Mouse (Mus musculus): ENCODE data around the gene H2-K1. TPM values are rescaled to one million over a fixed set of nuclear protein-coding genes. Genes with fewer than 3 reads are reported as not detected.
A peak's percentile ranks its signal among the peaks of the same experiment; 100 is the strongest.

The H2-K1 gene
- polyA plus RNA-seq, 1 experiment = not detected

DNA sequence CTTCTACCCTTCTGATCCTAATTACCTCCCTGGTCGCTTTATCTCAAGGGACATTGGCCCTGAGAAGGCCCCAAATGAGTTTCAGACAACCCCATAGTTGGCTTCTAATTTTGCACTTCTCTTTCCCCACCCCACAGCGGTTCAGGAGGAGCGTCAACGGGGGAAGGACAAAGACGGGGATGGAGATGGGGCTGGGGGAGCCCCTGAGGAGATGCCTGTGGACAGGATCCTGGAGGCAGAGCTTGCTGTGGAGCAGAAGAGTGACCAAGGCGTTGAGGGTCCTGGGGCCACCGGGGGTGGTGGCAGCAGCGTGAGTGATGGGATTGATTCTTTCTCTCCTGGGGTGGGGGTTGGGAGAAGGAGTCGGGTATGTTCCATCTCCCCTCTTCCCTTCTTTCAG lies 35.4 kb upstream of the H2-K1 start:
- H3K27ac ChIP-seq (ENCODE audit: insufficient read depth, low read depth, low read length) = no peak overlapping the region
- no peak overlapping the region for H3K4me3 ChIP-seq (ENCODE audit: insufficient read depth, low read depth, low read length)
- TF ChIP-seq CTCF (IDR thresholded peaks at IDR 0.05; ENCODE audit: insufficient read depth, low read depth, low read length) (no peak), POLR2A (IDR thresholded peaks at IDR 0.05; ENCODE audit: insufficient read depth, low read depth, low read length) (no peak)
- WGBS = 85% methylated on average over 9 of the region's 9 CpGs
- peaks cover 50% of the 10 kb centered on the region for H3K4me1 ChIP-seq (ENCODE audit: control insufficient read depth, insufficient read depth, low read length)

DNA sequence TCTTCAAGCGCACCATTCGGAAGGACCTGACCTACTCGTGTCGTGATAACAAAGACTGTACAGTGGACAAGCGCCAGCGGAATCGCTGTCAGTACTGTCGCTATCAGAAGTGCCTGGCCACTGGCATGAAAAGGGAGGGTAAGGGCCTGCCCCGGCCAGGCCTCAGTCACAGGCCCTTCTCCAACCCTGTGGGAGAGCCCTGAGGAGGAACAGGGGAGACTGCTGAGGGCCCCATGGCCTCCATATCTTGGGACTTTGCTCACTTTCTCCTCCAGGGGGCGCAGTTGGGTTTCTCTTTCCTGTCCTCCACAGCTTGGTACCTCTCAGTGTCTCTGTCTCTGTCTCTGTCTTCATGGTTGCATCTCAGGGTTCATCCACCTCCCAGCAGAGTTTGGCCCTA lies 33.9 kb upstream of the H2-K1 start:
- WGBS = 68% methylated on average over 10 of the region's 10 CpGs
- no peak overlapping the region for H3K4me3 ChIP-seq (ENCODE audit: insufficient read depth, low read depth, low read length)
- H3K27ac ChIP-seq (ENCODE audit: insufficient read depth, low read depth, low read length) = no peak overlapping the region
- peaks cover 51% of the 10 kb centered on the region for H3K4me1 ChIP-seq (ENCODE audit: control insufficient read depth, insufficient read depth, low read length)
- TF ChIP-seq POLR2A (IDR thresholded peaks at IDR 0.05; ENCODE audit: insufficient read depth, low read depth, low read length) (no peak), CTCF (IDR thresholded peaks at IDR 0.05; ENCODE audit: insufficient read depth, low read depth, low read length) (peak; percentile 75)

DNA sequence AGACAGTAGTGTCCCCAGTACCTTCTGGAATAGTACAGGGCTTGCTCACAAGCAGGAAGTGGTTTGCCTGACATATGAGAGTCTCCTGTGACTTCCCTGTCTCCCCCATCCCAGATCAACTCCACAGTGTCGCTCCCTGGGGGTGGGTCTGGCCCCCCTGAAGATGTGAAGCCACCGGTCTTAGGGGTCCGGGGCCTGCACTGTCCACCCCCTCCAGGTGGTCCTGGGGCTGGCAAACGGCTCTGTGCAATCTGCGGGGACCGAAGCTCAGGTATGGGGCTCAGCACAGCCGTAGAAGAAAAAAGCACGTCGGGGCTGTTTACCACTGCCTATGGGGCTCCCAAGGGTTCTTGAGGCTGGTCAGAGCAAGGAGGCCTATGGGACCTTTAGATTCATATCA lies 33.3 kb upstream of the H2-K1 start:
- Histone ChIP-seq H3K4me3 (ENCODE audit: insufficient read depth, low read depth, low read length) (no peak overlapping the region), H3K27ac (ENCODE audit: insufficient read depth, low read depth, low read length) (no peak overlapping the region), H3K4me1 (ENCODE audit: control insufficient read depth, insufficient read depth, low read length) (peaks cover 50% of the 10 kb centered on the region)
- TF ChIP-seq POLR2A (IDR thresholded peaks at IDR 0.05; ENCODE audit: insufficient read depth, low read depth, low read length) (no peak), CTCF (IDR thresholded peaks at IDR 0.05; ENCODE audit: insufficient read depth, low read depth, low read length) (no peak)
- WGBS = 90% methylated on average over 9 of the region's 9 CpGs

DNA sequence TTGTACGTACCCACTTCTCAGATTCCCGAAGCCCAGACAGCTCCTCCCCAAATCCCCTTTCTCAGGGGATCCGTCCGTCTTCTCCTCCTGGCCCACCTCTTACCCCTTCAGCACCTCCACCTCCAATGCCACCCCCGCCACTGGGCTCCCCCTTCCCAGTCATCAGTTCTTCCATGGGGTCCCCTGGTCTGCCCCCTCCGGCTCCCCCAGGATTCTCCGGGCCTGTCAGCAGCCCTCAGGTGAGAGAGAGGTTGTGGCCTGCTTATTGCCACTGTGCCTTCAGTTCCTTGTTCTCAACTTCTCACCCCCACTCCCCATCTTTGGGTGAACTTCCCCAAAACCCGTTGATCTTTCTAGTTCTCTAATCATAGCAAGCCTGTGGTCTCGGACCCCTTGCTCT lies 32.7 kb upstream of the H2-K1 start:
- Histone ChIP-seq H3K4me1 (ENCODE audit: control insufficient read depth, insufficient read depth, low read length) (peaks cover 49% of the 10 kb centered on the region), H3K4me3 (ENCODE audit: insufficient read depth, low read depth, low read length) (peak overlapping the region; percentile 59), H3K27ac (ENCODE audit: insufficient read depth, low read depth, low read length) (no peak overlapping the region)
- 49% methylated on average over 9 of the region's 9 CpGs for WGBS
- TF ChIP-seq POLR2A (IDR thresholded peaks at IDR 0.05; ENCODE audit: insufficient read depth, low read depth, low read length) (no peak), CTCF (IDR thresholded peaks at IDR 0.05; ENCODE audit: insufficient read depth, low read depth, low read length) (no peak)

DNA sequence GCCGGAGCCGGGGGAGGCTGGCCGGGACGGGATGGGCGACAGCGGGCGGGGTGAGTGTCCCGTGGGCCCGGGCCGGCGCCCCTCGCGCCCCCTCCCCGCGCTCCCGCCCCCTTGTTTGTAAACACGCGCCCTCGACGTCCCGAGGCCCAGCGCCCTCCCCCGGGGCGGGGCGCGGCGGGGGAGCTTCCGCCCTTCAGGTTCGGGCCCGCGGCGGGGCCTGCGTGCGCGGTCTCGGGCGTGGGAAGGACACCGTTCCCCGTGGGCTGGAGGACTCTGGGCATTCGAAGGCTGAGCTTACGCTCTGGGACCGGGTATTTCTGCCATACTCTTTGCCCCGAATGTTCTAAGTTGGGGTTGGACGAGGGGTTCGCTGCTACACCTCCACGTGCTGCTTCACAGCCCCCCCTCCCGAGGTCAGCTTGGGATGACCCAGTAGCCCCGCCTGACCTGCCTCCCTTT lies 32.1 kb upstream of the H2-K1 start:
- under 1% methylated on average over 43 of the region's 48 CpGs for WGBS
- Histone ChIP-seq H3K4me3 (ENCODE audit: insufficient read depth, low read depth, low read length) (peak overlapping the region; percentile 59), H3K27ac (ENCODE audit: insufficient read depth, low read depth, low read length) (peak overlapping the region; percentile 36; the same call in 1 of the 2 replicates), H3K4me1 (ENCODE audit: control insufficient read depth, insufficient read depth, low read length) (peaks cover 47% of the 10 kb centered on the region)
- no peak for TF ChIP-seq POLR2A (IDR thresholded peaks at IDR 0.05; ENCODE audit: insufficient read depth, low read depth, low read length)
- no peak for TF ChIP-seq CTCF (IDR thresholded peaks at IDR 0.05; ENCODE audit: insufficient read depth, low read depth, low read length)

DNA sequence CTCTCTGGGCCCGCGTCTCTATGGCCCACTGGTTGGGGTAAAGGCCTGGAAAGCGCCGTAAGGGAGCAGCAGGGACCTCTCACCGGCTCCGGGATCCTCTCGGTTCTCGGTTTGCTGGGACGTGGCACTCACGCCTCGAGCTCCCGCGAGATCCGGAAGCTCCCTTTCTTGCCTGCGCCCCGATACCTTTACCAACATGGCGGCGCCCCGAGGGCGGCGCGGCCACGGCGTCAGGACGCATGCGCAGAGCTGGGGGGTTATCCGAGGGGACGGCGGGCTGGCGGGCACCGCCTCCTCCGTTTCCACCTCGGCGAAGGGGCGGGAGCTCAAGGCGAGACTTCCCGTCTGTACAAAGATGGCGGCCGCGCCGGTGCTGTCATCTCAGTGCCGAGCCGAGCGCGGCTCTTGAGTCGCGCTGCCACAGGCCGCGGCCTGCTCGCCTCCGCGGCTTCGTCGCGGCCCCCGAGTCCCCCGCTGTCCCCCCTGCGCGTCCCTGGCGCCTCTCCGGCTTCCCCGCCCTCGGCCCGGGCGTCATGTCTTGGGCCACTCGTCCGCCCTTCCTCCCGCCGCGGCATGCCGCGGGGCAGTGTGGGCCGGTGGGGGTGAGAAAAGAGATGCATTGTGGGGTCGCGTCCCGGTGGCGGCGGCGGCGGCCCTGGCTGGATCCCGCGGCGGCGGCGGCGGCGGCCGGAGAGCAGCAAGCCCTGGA lies 31.5 kb upstream of the H2-K1 start, which contains the start of the genes Slc39a7 and Rxrb:
Gene Slc39a7, minus strand, starts transcription at position 218 of the 709 bp plus-strand sequence.
Gene Rxrb, plus strand, starts transcription at position 348 of the 709 bp plus-strand sequence.
- H3K4me1 ChIP-seq (ENCODE audit: control insufficient read depth, insufficient read depth, low read length) = peaks cover 50% of the 10 kb centered on the region
- peak; percentile 51 for TF ChIP-seq POLR2A (IDR thresholded peaks at IDR 0.05; ENCODE audit: insufficient read depth, low read depth, low read length)
- no peak for TF ChIP-seq CTCF (IDR thresholded peaks at IDR 0.05; ENCODE audit: insufficient read depth, low read depth, low read length)
- H3K27ac ChIP-seq (ENCODE audit: insufficient read depth, low read depth, low read length) = peak within 1 kb of the TSS; percentile 36; the same call in 1 of the 2 replicates
- H3K4me3 ChIP-seq (ENCODE audit: insufficient read depth, low read depth, low read length) = peak within 1 kb of the TSS; percentile 59
- under 1% methylated on average over 83 of the region's 88 CpGs for WGBS

DNA sequence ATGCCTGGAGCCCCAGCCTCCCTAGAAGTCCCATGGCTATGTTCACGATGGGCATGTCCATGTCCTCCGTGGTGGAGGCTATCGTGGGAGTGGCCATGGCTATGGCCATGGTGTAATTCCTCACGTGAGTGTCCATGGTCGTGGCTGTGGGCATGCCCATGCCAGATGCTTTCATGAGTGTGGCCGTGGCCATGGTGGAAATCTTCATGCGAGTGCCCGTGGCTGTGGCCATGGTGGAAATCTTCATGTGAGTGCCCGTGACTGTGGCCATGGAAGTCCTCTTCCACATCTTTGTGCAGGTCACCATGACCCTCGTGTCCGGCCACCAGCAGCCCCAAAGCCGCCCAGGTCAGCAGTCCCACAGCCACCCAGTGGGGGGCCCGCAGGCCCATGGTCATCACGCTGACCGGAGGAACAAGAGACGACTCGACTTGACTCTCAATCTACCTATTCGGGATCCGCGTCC lies 30.7 kb upstream of the H2-K1 start:
- peaks cover 55% of the 10 kb centered on the region for H3K4me1 ChIP-seq (ENCODE audit: control insufficient read depth, insufficient read depth, low read length)
- H3K27ac ChIP-seq (ENCODE audit: insufficient read depth, low read depth, low read length) = no peak overlapping the region
- WGBS = 3% methylated on average over 20 of the region's 20 CpGs
- peak overlapping the region; percentile 59 for H3K4me3 ChIP-seq (ENCODE audit: insufficient read depth, low read depth, low read length)
- TF ChIP-seq CTCF (IDR thresholded peaks at IDR 0.05; ENCODE audit: insufficient read depth, low read depth, low read length) (no peak), POLR2A (IDR thresholded peaks at IDR 0.05; ENCODE audit: insufficient read depth, low read depth, low read length) (no peak)

DNA sequence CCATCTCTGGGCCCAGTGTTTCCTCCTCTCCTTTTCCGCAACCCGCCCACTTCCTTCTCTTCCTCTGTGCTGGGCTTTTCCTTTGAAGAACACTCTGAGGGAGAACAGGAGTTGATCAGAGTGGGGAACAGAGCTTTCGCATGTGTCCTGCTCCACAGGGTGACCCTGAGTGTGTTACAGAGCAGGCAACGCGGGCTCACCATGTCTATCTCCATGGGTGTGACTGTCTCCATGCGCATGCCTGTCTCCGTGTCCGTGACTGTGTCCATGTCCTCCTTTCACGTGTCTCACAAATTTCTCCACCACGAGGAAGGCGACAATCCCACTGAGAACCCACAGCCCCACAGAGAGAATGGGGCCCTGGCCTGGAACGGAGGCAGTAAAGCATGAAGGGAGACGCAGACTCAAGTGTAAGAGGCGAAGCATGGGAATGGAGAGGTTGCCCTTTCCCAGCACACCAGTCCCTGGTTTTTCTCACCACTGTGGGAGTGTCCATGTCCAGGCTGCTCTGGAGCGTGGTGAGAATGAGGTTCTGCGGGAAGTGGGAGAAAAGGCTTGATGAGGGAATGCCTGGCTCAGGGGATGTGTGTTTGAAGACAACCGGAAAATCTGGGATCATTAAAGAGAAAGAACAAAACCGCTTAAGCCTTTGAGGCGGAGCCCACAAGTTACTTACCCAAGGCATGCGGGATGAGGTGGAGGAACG lies 29.9 kb upstream of the H2-K1 start:
- peaks cover 63% of the 10 kb centered on the region for H3K4me1 ChIP-seq (ENCODE audit: control insufficient read depth, insufficient read depth, low read length)
- H3K4me3 ChIP-seq (ENCODE audit: insufficient read depth, low read depth, low read length) = peak overlapping the region; percentile 59
- 67% methylated on average over 21 of the region's 21 CpGs for WGBS
- TF ChIP-seq POLR2A (IDR thresholded peaks at IDR 0.05; ENCODE audit: insufficient read depth, low read depth, low read length) (no peak), CTCF (IDR thresholded peaks at IDR 0.05; ENCODE audit: insufficient read depth, low read depth, low read length) (no peak)
- H3K27ac ChIP-seq (ENCODE audit: insufficient read depth, low read depth, low read length) = no peak overlapping the region
